Mouse (Mus musculus): ENCODE measurements around the gene Chd5. TPM values are rescaled to one million over a fixed set of nuclear protein-coding genes. Genes with fewer than 3 reads are reported as not detected.

Chd5 gene
- polyA plus RNA-seq, 1 experiment from 2014 or later = 0.96 TPM

DNA sequence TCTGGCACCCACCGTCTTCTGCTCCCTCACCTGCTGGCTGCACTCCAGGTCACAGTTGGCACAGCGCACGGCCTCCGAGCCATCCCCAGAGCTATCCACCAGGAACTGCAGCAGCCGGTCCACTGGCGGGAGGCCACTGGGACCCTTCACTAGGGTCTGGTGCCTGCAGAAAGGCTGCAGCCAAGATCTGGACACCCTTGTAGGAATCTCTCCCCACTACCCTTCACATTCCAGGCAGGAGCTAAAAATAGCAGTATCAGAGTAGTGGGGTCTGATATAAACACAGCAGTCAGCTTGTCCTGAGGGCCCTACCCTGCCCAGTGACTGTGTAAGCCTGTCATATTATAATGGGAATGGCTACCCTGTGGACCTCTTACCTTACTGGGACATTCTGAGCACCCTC is 20.8 kb upstream of the Chd5 start:
- peaks cover 7% of the 10 kb centered on the region for H3K27me3 ChIP-seq
- in situ Hi-C loops (cut with MboI; ENCODE audit: low pct_unique_long_range_greater_than_20kb) = no loop called here
- CTCF ChIA-PET = interaction anchor here (1.2 to 1.4 kb wide), 2 partner anchors 107 to 115 kb away, joined by 3 to 5 read pairs; no protein-coding TSS in a partner anchor
- DNase-seq (ENCODE audit: low read depth, low spot score) (no peak), ATAC-seq (no peak)
- TF ChIP-seq CTCF (IDR thresholded peaks at IDR 0.05) = no peak
- POLR2A ChIA-PET = no interaction called here

DNA sequence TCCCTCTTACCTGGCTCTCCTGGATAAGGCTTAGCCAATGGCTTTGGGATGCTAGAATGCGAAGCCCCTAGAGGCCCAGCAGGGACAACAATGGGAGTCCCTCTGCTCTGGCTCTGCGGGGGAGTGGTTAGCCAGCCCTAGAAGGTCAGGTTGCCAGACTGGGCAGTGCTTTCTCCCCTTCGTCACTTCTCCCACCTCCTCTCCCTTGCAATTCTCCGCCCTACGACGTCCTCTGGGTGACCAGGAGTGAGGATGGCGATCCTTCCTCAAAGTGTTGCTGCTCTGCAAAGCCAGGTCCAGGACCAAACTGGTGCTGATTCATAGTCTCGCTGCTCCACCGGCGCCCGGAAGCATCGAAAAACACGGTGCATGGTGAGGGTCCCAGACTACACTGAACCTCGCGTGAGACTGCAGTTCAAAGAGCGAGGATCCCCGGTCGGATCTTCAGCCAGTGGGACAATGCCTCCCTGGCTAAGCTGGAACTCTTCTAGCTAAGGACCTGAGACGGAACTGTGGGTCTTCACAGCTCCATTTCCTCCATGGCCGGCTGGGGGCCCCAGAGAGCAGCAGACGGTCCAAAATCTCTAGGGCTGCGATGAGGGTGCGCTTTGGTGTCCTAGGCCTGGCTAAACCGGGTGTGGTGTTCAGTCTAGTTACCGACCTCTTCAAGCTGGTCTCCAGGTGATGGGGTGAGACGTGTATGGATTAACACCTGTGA is 19.8 kb upstream of the Chd5 start, which contains the start of gene Rnf207:
Gene Rnf207, minus strand, starts transcription at position 477 of the 718 bp plus-strand sequence.
- no peak for DNase-seq (ENCODE audit: low read depth, low spot score)
- no peaks in the 10 kb centered on the region for H3K27me3 ChIP-seq
- ChIA-PET POLR2A (interaction anchor here (1.0 kb wide), 1 partner anchor 115 kb away, joined by 3 read pairs; no protein-coding TSS in a partner anchor), CTCF (interaction anchor here (0.9 to 1.7 kb wide), 4 partner anchors 14 to 116 kb away, joined by 3 to 7 read pairs (median 5); no protein-coding TSS in a partner anchor)
- in situ Hi-C loops (cut with MboI; ENCODE audit: low pct_unique_long_range_greater_than_20kb) = no loop called here
- no peak for TF ChIP-seq CTCF (IDR thresholded peaks at IDR 0.05)
- no peak for ATAC-seq

DNA sequence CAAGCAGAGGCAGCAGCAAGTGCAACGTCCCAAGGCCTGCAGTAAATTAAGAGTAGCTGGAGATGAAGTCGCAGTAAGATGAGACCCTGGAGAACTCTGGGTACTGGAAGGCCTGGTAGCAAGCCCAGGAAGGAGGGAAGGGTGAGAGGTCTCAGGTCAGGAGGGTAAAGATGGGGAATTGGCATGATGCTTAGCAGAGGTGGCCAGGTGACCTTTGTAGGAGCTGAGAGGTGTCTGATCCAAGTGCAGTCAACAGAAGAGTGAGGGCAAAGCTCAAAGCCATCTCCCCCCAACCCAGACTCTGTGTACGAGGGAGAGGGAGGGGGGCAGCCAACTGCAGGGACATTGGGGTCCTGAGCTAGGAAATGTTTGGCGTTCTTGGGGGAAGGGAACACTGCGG is 17.0 kb upstream of the Chd5 start:
- DNase-seq (ENCODE audit: low read depth, low spot score) = no peak
- no peaks in the 10 kb centered on the region for H3K27me3 ChIP-seq
- ChIA-PET POLR2A (interaction anchor here (0.7 kb wide), 1 partner anchor 17 kb away, joined by 4 read pairs; no protein-coding TSS in a partner anchor), CTCF (interaction anchor here (1.4 to 2.1 kb wide), 3 partner anchors 103 to 112 kb away, joined by 3 to 8 read pairs (median 5); no protein-coding TSS in a partner anchor)
- TF ChIP-seq CTCF (IDR thresholded peaks at IDR 0.05) = no peak
- ATAC-seq = no peak
- in situ Hi-C loops (cut with MboI; ENCODE audit: low pct_unique_long_range_greater_than_20kb) = no loop called here

DNA sequence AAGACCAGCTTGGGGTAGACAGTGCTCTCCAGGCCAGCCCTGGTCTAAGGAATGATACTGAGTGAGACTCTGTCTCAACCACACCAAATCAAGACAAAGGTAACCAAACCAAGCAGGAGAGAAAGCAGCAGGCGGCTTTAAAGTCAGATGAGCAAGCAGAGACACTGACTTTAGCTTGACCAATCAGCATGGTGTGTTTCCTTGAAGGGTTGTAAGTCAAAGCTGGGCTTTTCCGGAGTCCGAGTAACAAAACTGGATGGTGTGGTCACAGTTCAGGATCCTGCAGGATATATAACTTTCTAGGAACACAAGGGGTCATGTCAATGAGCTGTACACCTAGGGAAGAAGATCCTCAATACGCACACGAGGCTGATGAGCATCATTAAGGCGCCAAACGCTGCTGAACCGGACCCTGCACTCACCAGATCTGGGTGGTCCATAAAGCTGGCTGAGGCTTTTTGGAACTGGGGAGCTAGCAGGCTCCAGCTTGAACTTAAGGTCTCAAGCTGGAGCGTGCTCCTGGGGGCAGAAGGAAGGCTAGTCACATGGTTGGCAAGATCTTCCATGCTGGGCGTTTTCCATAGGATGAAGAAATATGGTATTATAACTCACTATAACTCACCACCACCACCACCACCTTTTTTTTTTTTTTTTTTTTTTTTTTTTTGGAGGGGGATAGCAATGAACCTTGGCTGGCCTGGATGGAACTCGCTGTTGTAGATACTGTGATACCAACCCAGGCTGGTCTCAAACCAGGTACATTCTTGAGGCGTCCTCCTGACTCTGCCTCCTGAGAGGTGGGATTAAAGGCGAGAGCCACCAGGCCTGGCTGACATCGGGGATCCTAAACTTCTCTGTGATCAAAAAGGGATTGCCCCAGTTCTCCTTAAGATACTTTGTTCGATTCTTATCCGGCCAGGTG is 13.5 kb upstream of the Chd5 start:
- in situ Hi-C loops (cut with MboI; ENCODE audit: low pct_unique_long_range_greater_than_20kb) = loop anchor here (5.0 kb wide), 2 partner anchors 62 to 112 kb away; no protein-coding TSS in a partner anchor
- H3K27me3 ChIP-seq = no peaks in the 10 kb centered on the region
- ATAC-seq = peak; percentile 24
- ChIA-PET POLR2A (interaction anchor here (1.3 kb wide), 1 partner anchor 20 kb away, joined by 3 read pairs; no protein-coding TSS in a partner anchor), CTCF (interaction anchor here (1.6 to 2.4 kb wide), 2 partner anchors 38 to 107 kb away, joined by 4 to 14 read pairs; no protein-coding TSS in a partner anchor)
- no peak for DNase-seq (ENCODE audit: low read depth, low spot score)
- no peak for TF ChIP-seq CTCF (IDR thresholded peaks at IDR 0.05)

DNA sequence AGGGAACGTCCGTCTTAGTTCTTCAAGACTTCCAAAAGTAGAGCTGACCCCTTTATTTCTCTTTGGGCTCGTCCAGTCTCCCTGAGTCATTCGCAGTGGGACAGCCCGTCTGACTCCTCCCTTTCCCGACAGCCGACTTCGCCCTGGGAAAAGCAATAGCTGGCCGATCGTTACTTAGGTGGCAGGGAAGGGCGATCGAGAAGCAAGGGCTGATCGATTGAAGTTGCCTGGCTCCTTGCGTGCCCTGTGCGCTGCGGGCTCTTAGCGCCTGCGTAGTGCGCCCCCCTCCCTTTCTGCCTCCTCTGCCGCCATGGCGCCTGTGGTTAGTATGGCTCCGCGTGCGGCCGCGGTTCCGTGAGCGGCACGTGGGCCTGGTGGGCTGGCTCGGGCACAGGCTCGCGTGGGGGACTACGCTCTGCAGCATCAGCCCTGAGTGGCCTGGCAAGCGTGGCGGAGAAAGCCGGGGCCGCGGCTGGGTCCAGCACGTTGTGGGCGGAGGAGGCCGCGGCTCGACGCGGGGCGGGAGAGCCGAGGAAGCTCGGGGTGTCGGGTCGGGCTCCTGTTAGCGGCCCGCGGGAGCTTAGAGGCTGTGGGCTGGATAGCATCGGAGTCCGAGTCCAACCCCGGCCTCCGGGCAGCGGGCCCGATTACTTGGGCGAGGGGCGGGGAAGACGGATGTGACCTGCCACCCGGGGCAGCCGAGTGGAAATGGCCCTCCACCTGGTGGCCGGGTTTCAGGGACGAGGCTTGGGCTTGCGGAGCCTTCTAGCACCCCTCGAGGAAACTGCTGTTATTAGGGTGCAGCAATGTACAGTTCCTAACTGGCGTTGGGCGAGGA is 12.7 kb upstream of the Chd5 start, which contains the start of gene Rpl22:
Gene Rpl22, plus strand, starts transcription at position 169 of the 838 bp plus-strand sequence.
- ATAC-seq (peak; percentile 87), DNase-seq (ENCODE audit: low read depth, low spot score) (peak; percentile 82)
- in situ Hi-C loops (cut with MboI; ENCODE audit: low pct_unique_long_range_greater_than_20kb) = loop anchor here (5.0 kb wide), 2 partner anchors 62 to 112 kb away; no protein-coding TSS in a partner anchor
- CTCF ChIA-PET = interaction anchor here (1.6 to 2.4 kb wide), 2 partner anchors 39 to 106 kb away, joined by 4 to 14 read pairs; no protein-coding TSS in a partner anchor
- POLR2A ChIA-PET = interaction anchor here (0.7 to 1.3 kb wide), 2 partner anchors 21 to 82 kb away, joined by 3 read pairs; no protein-coding TSS in a partner anchor
- no peaks in the 10 kb centered on the region for H3K27me3 ChIP-seq
- no peak for TF ChIP-seq CTCF (IDR thresholded peaks at IDR 0.05)

DNA sequence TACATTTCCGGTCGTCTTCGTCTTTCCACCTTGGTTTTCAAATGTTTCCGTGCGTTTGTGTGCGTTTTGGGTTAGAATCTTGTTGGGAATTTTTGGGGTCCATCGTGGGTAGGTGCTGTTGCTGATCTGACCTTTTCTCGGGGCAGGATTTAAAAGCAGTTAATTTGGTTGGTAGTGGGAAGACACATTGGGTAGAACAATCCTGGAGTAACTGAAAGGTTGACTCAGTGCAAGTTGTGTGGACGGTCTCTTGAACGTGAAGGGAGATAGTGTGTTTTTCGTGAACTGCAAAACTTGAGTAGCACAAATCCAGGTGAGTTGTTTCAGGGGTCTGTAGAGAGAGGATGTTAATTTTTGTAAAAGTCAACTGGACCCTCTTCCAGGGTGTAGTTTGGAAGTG is 11.9 kb upstream of the Chd5 start:
- no peaks in the 10 kb centered on the region for H3K27me3 ChIP-seq
- ChIA-PET CTCF (interaction anchor here (1.2 to 2.4 kb wide), 2 partner anchors 59 to 106 kb away, joined by 3 to 14 read pairs; no protein-coding TSS in a partner anchor), POLR2A (interaction anchor here (0.7 kb wide), 1 partner anchor 81 kb away, joined by 3 read pairs; no protein-coding TSS in a partner anchor)
- ATAC-seq (no peak), DNase-seq (ENCODE audit: low read depth, low spot score) (no peak)
- no peak for TF ChIP-seq CTCF (IDR thresholded peaks at IDR 0.05)
- in situ Hi-C loops (cut with MboI; ENCODE audit: low pct_unique_long_range_greater_than_20kb) = loop anchor here (5.0 kb wide), 2 partner anchors 61 to 111 kb away; no protein-coding TSS in a partner anchor

DNA sequence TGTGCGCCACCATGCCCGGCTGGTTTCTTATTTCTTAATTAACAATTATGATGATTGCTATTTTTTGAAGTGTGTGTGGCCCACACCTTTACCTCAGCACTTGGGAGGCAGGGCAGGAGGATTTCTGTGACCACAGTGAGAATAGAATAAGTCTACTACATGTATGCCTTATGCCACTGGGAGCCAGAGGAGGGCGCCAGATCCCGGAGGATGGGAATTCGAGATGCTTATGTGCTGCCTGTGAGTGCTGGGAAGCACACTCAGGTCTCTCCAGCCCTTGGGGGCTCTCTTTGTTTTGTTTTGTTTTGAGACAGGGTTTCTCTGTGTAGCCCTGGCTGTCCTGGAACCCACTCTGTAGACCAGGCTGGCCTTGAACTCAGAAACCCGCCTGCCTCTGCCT is 9.8 kb upstream of the Chd5 start:
- DNase-seq (ENCODE audit: low read depth, low spot score) (no peak), ATAC-seq (no peak)
- ChIA-PET CTCF (interaction anchor here (7.3 kb wide), 1 partner anchor 104 kb away, joined by 64 read pairs; no protein-coding TSS in a partner anchor), POLR2A (no interaction called here)
- no peaks in the 10 kb centered on the region for H3K27me3 ChIP-seq
- no peak for TF ChIP-seq CTCF (IDR thresholded peaks at IDR 0.05)
- in situ Hi-C loops (cut with MboI; ENCODE audit: low pct_unique_long_range_greater_than_20kb) = loop anchor here (5.0 kb wide), 2 partner anchors 59 to 109 kb away; no protein-coding TSS in a partner anchor

DNA sequence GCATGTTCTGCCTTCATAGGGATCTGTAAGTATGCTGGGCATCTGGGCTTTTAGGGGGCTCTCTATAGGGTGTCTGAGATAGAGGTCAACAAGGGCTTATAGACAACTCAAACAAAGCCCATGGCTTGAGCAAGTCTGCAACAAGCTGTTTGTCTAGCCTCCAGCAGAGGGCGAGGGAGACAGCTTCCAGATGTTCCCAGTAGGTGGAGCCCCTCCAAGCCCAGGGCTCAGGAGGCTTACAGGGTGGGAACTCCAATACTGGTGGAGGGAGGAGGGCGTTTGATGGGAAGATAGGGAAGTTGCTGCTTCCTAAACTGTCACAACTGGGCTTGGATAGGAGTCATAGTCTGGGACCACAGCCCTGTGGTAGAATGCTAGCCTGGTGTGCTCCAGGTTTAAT is 5.5 kb upstream of the Chd5 start:
- no peak for DNase-seq (ENCODE audit: low read depth, low spot score)
- CTCF ChIA-PET = interaction anchor here (0.7 to 7.3 kb wide), 9 partner anchors 8 to 100 kb away, joined by 3 to 64 read pairs (median 3); no protein-coding TSS in a partner anchor

DNA sequence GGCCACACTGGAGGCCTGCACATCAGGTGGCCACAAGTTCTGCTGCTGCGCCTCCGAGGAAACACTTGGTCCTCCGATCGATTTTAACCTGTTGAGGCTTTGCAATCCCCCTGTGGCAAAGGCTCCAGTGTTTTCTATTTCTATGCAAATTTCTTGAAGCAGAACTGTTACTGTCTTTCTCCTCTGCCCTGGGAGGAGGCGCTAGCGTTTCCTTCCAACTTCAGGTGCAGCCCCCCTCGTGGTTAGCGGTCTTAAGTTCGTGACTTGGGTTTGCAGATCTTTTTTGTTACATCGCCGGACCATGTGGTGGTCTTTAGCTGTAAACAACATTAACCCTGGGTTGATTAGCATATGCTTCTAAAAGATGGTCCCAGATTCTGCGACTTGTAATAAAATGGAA is 4.9 kb upstream of the Chd5 start:
- no peak for TF ChIP-seq CTCF (IDR thresholded peaks at IDR 0.05)
- H3K27me3 ChIP-seq = no peaks in the 10 kb centered on the region
- POLR2A ChIA-PET = interaction anchor here (1.2 kb wide), 1 partner anchor 11 kb away, joined by 5 read pairs; no protein-coding TSS in a partner anchor
- no peak for ATAC-seq
- CTCF ChIA-PET = interaction anchor here (1.1 to 7.3 kb wide), 3 partner anchors 11 to 99 kb away, joined by 3 to 64 read pairs (median 4); no protein-coding TSS in a partner anchor
- in situ Hi-C loops (cut with MboI; ENCODE audit: low pct_unique_long_range_greater_than_20kb) = no loop called here
- DNase-seq (ENCODE audit: low read depth, low spot score) = no peak

More for the DNA sequence above, 5.5 kb upstream of the Chd5 start:
- ATAC-seq = no peak
- POLR2A ChIA-PET = interaction anchor here (1.2 kb wide), 1 partner anchor 12 kb away, joined by 5 read pairs; no protein-coding TSS in a partner anchor
- TF ChIP-seq CTCF (IDR thresholded peaks at IDR 0.05) = no peak
- in situ Hi-C loops (cut with MboI; ENCODE audit: low pct_unique_long_range_greater_than_20kb) = no loop called here
- H3K27me3 ChIP-seq = no peaks in the 10 kb centered on the region
